ENCODE assay signal across 8 mouse cellular contexts in genomic region chr9:83924878-83925687, GRCm38 (mm10). TPM values are rescaled to one million over a fixed set of nuclear protein-coding genes. Genes with fewer than 3 reads are reported as not detected.
DNase-seq lines count a peak whose midpoint lies in the region; ATAC-seq and TF ChIP-seq lines count a peak whose summit lies in the region.

Gene Bckdhb, plus strand, starts transcription at chr9:83925145.

- no peak within 1 kb of the TSS for H3K27ac ChIP-seq in bone marrow macrophage, adult 2 months (ENCODE audit: insufficient read depth, low read depth, low read length)
- H3K27ac ChIP-seq in embryonic fibroblast, embryonic 13.5 days (ENCODE audit: insufficient read depth, low read length), result no peak within 1 kb of the TSS
- H3K27ac ChIP-seq in kidney, embryonic 14.5 days (ENCODE audit: low read depth, low read length), result no peak within 1 kb of the TSS
- peak within 1 kb of the TSS; percentile 33; the same call in 1 of the 2 replicates for H3K27ac ChIP-seq in limb, embryonic 15.5 days

- no peaks in the 10 kb centered on the region for H3K36me3 ChIP-seq in kidney, embryonic 14.5 days (ENCODE audit: control insufficient read depth, insufficient read depth, low read length)
- H3K36me3 ChIP-seq in limb, embryonic 15.5 days, result no peaks in the 10 kb centered on the region

- no peaks in the 10 kb centered on the region for H3K27me3 ChIP-seq in kidney, embryonic 14.5 days (ENCODE audit: control insufficient read depth, insufficient read depth, low read length)
- H3K27me3 ChIP-seq in limb, embryonic 15.5 days, result no peaks in the 10 kb centered on the region

- H3K9ac ChIP-seq in kidney, embryonic 14.5 days (ENCODE audit: low read depth, low read length), result peak within 1 kb of the TSS; percentile 71
- H3K9ac ChIP-seq in limb, embryonic 15.5 days, result peak within 1 kb of the TSS; percentile 71

- TF ChIP-seq POLR2A in bone marrow macrophage, adult 2 months (IDR thresholded peaks at IDR 0.05; ENCODE audit: borderline replicate concordance, low read depth, low read length), result no peak
- peak; percentile 74 for TF ChIP-seq POLR2A in embryonic fibroblast, embryonic 13.5 days (IDR thresholded peaks at IDR 0.05; ENCODE audit: low read depth, low read length)

- peak within 1 kb of the TSS; percentile 43 for H3K4me2 ChIP-seq in kidney, embryonic 14.5 days (replicated peaks; ENCODE audit: low read depth, low read length)
- H3K4me2 ChIP-seq in limb, embryonic 15.5 days, result peak within 1 kb of the TSS; percentile 76

- H3K4me1 ChIP-seq in bone marrow macrophage, adult 2 months (ENCODE audit: control insufficient read depth, insufficient read depth, low read length), result peaks cover 6% of the 10 kb centered on the region; the same call in 1 of the 2 replicates
- 0 out of 2 replicates have a peak, but pooled peaks cover 2% of the 10 kb centered on the region for H3K4me1 ChIP-seq in embryonic fibroblast, embryonic 13.5 days (ENCODE audit: control insufficient read depth, insufficient read depth, low read length)
- H3K4me1 ChIP-seq in kidney, embryonic 14.5 days (ENCODE audit: control insufficient read depth, insufficient read depth, low read length), result no peaks in the 10 kb centered on the region
- peaks cover 6% of the 10 kb centered on the region; the same call in 1 of the 2 replicates for H3K4me1 ChIP-seq in limb, embryonic 15.5 days

- TF ChIP-seq CTCF in bone marrow macrophage, adult 2 months (IDR thresholded peaks at IDR 0.05; ENCODE audit: low read depth, low read length), result no peak
- no peak for TF ChIP-seq CTCF in embryonic fibroblast, embryonic 13.5 days (IDR thresholded peaks at IDR 0.05; ENCODE audit: borderline replicate concordance, insufficient read depth, low read length)

- DNase-seq in A20 (ENCODE audit: low read depth, low spot score), result peak; percentile 97
- peak; percentile 97 for DNase-seq in heart, adult 9 months (ENCODE audit: low spot score in 2 of 2)
- peak; percentile 86 for DNase-seq in monocyte, adult 2 months (ENCODE audit: low read depth in 1 of 2, low spot score in 2 of 2)
- DNase-seq in spleen, postnatal 36 days (ENCODE audit: low spot score in 2 of 2), result peak; percentile 92 to 93

- peak within 1 kb of the TSS; percentile 85 for H3K4me3 ChIP-seq in bone marrow macrophage, adult 2 months (ENCODE audit: insufficient read depth, low read length)
- H3K4me3 ChIP-seq in embryonic fibroblast, embryonic 13.5 days (ENCODE audit: insufficient read depth, low read length), result peak within 1 kb of the TSS; percentile 59
- H3K4me3 ChIP-seq in kidney, embryonic 14.5 days (ENCODE audit: low read length), result peak within 1 kb of the TSS; percentile 68
- peak within 1 kb of the TSS; percentile 80 for H3K4me3 ChIP-seq in limb, embryonic 15.5 days

- ATAC-seq in kidney, embryonic 14.5 days (ENCODE audit: low FRiP score, low TSS enrichment), result peak; percentile 99
- peak; percentile 96 for ATAC-seq in limb, embryonic 15.5 days (ENCODE audit: insufficient number of reproducible peaks, low FRiP score, low TSS enrichment, low read depth)

- H3K9me3 ChIP-seq in kidney, embryonic 14.5 days (ENCODE audit: control insufficient read depth, low read length), result no peaks in the 10 kb centered on the region
- no peaks in the 10 kb centered on the region for H3K9me3 ChIP-seq in limb, embryonic 15.5 days

- under 1% methylated on average over 46 of the region's 46 CpGs for WGBS in kidney, embryonic 14.5 days
- under 1% methylated on average over 34 of the region's 46 CpGs for WGBS in limb, embryonic 15.5 days

RNA-seq across cellular contexts. Expression of gene Bckdhb, which starts in this region (rescaled TPM):
- 9.8 and 16.0 TPM in 2 replicates for polyA plus RNA-seq in bone marrow macrophage, adult 2 months (2012; ENCODE audit: insufficient read depth, insufficient read length, missing spikeins)
- polyA plus RNA-seq in embryonic fibroblast, embryonic 13.5 days (2011; ENCODE audit: insufficient read length, low read depth, missing spikeins), result 19.5 and 29.1 TPM in 2 replicates
- polyA plus RNA-seq in kidney, embryonic 14.5 days (2014; fragmentation: Nextera tagmentation; extraction: Ambion mirVana), result 53.5 and 55.9 TPM in 2 replicates
- polyA plus RNA-seq in limb, embryonic 15.5 days (2015; fragmentation: Nextera tagmentation; extraction: Ambion mirVana), result 40.7 and 46.0 TPM in 2 replicates
